Mouse (Mus musculus): ENCODE data around the gene Dut.

- TF ChIP-seq POLR2A (IDR thresholded peaks at IDR 0.05; ENCODE audit: low read depth, low read length) (no peak), CTCF (conservative IDR thresholded peaks at IDR 0.05; ENCODE audit: insufficient read depth, insufficient read length, low read depth, low read length) (no peak)
Measured at GRCm38 (mm10) chr2:125292616-125293015, 45.6 kb downstream of the Dut start.
